Mouse (Mus musculus) adrenal gland, postnatal 4 days (tissue): ENCODE measurements at regions not wholly inside any gene's neighbourhood (a gene's known extent, or its start where the extent isn't known, plus 50 kb on each side); places are given as distances from the start of the nearest gene placed in this dataset.
"Not testable (repeated sequence)": the region's sequence is repeated elsewhere in the genome, so short reads cannot be mapped to it uniquely, and the experiment has no call there.

ENCODE experiments used
- DNase-seq, 2 experiments: peaks; one replicate each; pipeline ENCODE4 v3.0.0; 2021 to 2022; ENCODE audit warnings: low spot score in 2 of 2, mixed read lengths in 2 of 2

DNA sequence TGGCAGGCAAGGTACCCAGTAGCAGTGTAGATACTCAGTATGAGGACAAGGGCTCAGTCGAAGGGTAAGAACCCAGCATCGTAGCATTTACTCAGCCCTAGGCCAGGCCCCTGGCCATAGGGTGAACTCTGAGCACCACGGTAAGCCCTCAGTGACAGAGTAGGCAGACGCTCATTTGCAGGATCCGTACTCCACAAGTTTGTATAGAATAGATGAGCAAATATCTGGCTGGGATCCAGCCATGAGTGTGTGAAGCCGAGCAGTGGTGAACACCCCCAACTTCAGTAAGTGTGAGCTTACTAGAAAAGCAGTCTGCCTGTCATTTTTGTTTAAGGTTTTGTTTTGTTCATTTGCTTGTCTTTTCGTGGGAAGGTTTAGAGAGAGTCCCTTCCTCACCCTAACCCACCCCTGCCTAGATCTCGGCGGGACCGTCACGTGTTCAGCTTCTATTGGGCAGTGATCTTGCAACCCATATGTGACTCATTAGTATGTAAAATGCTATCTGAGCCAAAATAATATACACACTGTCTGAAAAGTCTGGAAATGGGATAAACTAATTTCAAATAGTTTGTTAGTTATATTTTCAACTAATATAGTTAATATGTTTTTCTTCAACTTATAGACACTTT lies 76.3 kb downstream of the Gm5447 start:
- no peak for DNase-seq

DNA sequence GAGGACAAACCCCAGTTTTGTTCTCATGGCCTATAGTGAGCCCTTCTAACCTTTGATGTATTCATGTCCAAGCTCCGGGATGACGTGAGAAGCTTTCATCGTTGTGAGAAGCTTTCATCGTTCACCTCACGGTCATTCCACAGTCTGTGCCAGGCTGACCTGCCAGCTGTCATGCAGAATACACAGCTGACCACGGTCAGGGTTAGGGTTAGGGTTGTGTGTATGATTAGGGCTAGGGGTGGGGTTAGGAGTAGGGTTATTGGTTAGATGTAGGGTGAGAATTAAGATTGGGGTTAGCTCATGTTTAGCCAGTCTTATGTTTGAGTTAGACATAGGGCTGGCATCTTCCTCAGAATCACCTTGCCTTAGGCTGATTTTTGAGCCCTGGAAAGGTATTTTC lies 77.6 kb downstream of the Gm5447 start:
- DNase-seq, result not testable (repeated sequence)

DNA sequence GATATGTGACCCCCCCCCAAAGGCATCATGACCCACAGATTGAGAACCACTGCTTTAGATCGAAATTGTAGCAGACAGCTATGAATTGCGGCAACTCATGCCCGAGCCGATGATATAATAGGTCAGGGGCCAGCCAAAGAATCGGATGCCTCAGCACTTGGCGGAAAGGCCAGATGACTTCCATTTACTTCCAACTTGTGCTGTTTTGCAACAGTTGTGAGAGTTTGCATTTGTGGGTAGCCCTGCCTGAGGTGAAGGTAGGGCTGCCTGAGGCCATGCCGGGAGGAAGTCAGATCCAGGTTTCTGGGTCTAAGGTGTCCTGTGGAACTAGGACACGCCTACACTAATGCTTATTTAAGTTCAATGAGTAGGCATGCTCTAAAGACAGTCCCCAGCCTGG lies 80.4 kb downstream of the Gm5447 start:
- DNase-seq, result no peak

DNA sequence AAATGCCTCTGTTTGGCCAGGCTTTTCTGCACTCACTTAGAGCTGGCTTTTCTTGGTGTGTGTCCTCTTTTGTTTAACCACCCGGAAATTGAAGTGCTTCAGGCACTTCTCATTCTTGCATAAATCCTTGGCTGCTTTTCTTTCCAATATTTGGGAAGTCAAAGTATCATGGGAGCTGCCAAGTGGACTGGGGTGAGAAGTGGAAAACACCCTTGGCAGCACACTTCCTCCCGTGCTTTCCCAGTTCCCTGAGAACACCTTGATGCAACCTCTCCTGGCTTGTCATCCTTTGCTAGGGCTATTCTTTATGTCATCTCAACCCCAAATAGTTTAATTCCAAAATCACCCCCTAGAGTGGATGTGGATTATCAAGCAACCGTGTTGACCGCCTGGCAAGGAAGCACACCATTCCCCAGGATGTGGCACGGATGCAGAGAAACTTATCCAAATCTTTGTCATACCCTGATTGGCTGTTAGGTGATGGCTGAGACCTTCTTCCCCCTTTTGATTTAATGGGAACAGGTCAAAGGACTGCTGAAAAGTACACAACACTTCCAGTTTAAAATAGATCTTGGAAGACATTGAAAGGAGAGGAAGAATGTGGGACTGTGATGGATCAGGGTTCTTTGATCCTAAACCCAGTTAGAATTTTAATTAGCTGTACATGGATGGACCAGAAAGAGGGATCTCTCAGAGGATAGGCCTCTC lies 81.5 kb downstream of the Gm5447 start:
- DNase-seq, result no peak

DNA sequence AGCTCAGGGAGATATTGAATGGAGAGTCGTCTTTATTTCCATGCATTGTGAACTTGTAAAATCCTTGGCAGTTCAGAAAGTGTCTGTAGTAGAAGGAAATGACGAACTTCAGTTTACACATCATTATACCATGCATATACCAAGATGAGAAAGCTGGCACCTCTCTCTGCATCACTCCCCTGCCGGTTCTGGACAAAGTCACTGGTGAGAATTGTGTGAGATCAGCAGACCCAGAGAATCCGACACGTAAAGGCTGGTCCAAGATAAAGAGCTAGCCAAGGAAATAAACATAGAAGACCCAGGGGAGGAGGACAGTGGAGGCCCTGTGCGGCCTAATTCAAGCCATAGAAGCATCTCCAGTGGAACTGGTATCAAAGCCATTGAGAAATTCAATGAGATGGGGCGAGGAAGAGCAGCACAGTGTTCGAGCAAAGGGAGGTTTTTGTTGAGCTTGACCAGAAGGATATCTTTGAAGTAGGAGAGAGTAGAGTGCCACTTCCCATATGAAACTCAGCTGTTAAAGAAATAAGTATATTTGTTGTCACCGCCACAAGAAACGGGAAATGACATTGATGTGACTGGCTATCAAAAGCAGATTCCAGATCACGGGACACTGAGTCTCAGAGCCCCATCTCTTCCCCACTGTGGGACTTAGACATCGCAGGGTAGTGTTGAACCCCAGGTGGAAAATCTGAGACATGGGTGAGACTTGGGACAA lies 82.3 kb downstream of the Gm5447 start:
- no peak for DNase-seq

DNA sequence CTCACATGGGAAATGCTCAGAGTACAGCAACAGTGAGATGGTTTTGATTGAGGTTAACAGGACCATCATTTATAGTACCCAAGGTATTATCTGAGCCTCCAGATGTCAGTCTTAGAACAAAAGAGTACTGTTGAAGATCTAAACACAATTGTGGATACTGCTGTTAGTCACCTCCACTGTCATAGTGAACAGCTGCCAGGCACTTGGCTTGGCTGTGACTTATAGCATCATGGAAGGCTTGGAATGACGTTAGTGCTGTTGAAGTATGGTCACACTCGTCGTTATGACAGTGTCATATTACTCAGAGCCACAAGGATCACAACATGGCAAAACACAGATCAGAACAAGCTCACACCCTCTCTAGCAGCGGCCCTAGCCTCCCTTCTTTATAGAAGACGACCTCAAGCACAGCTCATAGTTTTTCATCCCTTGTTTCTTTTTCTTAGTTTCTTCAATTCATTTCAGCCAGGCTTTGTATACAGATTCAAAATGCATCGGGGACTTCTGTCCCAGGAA lies 87.0 kb downstream of the Gm5447 start:
- no peak for DNase-seq

DNA sequence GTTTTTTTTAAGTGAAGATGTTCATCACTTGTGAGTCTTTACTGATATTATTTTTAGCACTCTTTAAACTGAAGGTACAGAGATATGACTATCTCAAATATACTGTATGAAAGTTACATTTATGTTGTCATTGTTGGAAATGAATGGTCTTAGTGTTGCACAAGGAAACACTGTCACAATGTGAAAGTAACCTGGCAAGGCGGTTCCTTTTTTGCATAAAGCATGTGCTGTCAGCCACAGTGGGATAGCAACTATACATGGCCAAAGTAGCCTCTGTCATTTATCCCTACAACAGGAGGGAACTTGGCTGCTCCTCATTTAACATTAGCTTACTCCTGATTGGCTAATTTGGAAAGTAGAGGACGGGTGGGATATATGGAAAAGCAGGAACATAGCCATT lies 94.3 kb downstream of the Gm5447 start:
- no peak for DNase-seq

DNA sequence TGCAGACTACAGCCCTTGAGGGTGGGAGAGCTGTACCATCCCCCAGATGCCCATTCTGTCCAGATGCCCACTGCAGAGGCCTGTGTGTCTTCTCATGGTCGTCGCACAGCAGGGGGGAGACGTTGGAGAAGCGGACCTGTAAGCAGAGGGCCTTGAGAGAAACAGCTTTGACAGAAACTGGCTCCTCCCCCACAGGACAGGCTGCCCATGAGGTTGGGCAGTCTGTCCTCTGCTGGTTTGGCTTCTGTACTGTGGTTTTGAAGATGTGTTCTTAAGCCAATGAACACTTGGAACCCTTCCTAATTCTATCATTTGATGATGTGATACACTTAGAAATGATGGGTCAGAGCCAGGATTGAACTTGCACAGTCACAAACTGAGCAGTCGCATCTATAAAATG lies 102.5 kb downstream of the Gm5447 start:
- DNase-seq, result no peak

DNA sequence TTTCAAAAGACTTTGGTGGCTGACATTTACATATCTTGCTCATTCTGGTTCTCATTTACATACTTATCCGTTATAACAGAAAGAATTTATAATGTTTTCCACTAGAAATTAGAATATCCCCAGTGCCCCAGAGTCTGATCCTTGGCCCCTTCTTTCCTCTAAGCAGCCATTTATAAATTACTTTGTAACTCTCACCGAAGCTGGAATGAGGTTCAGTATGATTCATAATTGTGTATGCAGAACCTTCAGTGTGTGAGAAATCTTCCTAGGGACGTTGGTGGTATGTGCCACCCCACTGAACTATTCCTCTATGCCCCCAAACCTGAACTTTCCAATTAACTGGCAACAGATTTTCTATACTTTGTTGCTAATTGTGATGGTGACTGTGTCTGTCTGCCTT lies 104.7 kb downstream of the Gm5447 start:
- DNase-seq, result no peak

DNA sequence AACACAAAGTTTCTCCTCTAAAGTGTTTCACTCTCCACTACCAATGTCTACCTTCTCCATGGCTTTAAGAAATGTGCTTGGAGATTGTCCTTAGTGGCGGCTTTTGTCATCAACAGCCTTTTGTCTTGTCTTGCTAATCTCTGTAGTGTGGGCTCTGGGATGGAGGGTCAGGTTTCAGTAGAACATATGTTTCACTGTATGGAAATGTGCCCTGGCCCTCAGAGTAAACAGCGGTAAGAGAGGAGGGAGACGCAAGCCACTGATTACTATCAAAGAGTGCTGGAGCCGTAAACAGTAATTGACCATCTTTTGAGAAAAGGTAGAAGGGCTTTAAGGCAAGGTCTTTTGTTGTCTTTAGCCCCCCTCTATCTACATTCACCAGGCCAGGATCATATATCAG lies 106.2 kb downstream of the Gm5447 start:
- DNase-seq, result no peak

DNA sequence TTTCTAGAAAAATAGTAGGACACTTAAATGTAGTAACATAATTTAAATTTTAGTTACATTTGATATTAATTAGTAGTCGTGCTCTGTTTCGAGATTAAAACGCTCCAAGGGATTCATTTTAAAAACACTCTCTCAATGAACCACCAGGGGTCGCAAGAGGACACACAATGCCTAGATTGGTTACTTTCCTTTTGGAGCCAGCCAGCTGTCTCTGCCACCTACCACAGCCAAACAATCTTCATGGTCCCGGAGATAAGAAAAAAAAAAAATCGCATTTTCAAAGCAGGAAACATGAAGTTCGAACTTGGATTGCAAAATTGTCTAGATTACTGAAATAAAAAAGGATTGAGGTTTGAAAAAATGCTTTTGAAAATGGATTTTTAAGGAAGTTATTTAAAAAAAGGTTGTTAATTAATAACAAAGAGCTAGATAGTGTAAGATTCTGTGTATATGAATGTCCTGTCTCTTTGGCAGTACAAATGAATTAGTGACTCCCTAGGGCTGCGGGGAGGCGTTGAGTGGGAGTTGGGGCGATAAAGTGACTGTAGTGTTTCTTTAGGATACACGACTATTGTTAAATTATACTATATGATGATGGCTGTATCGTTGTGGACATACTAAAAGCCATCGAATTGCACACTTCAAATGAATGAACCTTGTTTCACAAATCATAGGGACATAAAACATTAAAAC lies 108.6 kb downstream of the Gm5447 start:
- DNase-seq, result peak in 1 of 2 experiments; percentile 25

DNA sequence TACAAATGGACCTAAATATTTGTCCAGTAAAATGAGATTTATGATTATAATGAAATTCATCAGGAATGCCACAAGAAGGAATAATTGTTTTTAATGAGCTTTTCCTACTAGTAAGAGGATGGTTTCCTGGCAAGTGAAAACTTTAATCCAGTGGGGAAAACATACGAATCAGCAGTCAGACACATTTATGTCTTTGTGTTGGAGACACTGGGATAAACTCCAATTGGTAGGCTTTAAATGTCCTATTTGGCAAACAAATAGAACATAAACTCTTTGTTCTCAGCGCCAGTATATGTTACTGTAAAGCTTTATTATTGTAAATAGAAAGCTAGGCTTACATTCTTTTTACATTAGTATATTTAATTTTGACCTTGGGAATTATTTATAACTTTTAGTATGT lies 127.0 kb downstream of the Gm5447 start:
- DNase-seq, result no peak

DNA sequence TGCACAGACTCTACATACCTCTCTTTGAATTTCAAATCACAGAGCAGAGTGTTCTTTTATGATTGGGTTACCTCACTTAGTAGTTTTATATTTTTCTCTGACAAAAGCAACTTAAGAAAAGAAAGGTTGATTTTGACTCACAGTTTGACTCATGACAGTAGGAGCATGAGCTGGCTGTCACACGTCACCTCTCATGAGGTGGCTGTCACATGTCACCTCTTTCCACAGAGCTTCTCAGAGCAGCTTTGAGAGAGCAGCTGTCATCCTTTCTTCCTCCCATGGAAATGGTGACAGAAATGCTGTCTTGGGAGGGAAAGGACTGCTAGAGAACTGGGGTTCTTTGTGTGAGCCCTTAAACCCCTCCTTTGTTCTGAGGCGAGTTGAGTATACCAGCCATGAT lies 133.4 kb downstream of the Gm5447 start:
- DNase-seq, result no peak

DNA sequence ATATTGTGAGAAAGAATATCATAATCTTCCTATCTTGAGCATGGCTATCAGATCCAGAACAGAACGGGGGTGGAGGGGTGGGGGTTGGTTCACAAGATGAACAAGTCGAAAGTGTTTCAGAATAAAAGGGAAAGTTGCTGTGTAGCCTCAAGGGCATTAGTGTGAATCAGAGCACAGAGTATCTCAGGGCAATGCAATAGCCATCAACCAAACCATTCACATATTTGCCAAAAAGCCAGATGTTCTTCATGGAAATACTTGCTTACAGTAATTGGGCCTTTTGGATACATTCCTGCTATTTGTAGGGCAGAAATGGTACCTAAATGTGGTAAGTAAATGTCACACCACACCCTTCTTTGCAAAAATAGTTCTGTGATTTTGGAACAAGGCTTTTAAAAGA lies 135.2 kb downstream of the Gm5447 start:
- DNase-seq, result no peak

DNA sequence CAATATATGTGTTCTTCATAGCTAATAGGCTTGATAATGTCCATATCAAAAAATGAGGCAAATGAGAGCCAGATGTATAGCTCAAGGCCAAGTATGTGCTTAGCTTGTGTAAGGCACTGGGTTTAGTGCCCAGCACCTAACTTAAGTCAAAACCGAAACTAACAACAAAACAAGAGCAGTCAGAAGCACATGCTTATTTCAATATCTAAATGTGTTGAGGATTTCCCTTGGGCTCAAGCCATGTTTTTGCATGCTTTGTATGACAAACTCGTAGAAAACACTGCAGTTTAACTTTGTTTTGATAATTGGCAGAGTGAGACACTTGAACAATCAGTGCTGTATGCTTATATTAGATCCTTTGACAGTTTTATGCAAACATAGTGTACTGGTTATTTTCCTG lies 148.7 kb downstream of the Gm5447 start:
- DNase-seq, result no peak

DNA sequence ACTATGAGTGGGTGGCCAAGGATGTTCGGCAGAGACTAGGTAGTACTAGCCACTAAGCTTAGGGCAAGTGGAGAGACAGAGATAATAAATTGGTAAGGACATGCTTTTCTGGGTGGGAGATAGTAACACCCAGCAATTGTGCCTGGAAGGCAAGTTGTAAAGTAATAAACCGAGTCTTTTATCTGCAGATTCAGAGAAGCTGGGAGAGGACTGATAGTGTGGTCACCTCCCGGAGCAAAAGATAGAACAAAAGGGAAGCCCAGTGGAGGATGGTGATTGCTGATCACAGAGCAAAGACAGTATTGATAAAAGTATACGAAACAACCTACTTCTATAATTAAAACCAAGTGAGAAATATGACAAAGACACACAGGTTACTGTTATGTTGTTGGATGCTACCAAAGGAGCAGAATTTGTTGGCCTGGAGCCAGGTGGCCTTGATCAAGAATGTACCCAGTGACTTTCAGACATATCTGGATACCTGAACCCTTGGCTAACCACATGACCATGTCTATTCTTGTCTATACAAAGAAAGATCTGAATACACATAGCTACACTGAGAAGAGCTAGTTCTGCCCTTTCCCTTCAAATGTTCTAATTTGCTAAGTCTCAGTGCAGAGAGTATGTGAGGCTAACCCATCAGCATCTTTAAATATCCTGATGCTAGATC lies 150.7 kb downstream of the Gm5447 start:
- DNase-seq, result no peak

DNA sequence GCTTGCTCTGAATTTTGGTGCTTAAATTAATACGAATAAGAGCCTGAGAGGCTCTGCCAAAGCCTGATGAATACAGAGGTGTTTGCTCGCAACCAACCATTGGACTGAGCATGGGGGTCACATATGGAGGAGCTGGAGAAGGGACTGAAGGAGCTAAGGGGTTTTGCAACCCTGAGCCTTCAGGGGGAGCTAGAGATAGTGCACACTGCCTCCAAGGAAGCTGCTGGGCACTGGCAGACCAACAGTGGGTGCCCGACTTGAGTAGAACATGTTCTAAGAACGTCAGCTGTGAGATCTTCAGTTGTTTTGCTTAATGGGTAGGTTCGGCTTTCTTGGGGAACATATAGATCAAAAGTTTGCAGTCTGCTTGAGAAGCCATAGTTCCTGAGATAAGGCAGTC lies 158.5 kb downstream of the Gm5447 start:
- DNase-seq, result no peak

DNA sequence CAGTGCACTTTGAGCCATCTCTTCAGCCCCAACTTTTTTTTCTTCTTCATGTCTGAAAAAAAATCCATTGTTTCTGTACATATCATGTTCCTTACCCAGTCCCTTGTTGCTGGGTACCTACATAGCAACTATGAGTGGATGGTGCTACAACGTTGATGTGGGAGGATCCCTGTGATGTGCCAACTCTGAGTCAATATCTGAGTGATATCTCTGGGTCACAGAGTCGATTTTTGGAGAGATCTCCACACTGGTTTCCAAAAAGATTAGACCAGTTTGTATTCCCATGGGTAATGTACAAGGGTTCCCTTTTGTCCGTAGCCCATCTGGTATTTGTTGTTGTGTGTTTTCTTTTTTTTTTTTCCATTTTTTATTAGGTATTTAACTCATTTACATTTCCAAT lies 165.7 kb downstream of the Gm5447 start:
- DNase-seq, result no peak

DNA sequence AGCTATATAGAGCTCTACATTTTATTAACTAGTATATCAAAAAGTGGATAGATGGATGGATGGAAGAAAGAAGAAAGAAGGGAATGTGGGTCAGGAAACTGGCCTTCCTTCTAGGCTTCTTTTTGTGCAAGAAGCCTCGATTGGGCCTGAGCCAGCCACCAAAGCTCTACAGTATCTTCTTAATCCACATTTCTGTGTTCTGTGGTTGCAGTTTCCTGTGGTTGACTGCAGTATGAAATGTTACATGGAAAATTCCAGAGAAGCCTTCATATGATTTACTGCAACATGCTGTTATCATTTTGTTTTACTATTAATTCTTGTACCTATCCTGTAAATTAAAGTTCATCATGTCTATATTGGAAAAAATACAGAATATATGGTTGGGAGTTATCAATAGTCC lies 173.3 kb downstream of the Gm5447 start:
- no peak for DNase-seq

DNA sequence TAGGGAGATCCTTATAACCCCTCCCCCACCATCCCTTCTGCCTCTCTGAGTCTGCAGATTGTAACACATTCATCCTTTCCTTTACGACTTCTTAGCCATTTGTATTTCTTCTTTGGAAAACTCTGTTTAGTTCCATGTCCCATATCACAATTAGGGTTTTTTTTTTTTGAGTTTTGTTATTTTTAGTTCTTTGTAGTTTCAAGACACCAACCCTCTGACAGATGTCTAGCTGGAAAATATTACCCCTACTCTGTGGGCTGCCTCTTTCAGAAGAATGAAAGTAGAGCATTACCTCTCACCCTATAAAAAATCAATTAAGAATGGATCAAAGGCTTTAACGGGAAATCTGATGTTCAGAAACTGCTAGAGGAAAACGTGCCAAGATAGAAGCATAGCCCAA lies 180.1 kb downstream of the Gm5447 start:
- DNase-seq, result no peak

DNA sequence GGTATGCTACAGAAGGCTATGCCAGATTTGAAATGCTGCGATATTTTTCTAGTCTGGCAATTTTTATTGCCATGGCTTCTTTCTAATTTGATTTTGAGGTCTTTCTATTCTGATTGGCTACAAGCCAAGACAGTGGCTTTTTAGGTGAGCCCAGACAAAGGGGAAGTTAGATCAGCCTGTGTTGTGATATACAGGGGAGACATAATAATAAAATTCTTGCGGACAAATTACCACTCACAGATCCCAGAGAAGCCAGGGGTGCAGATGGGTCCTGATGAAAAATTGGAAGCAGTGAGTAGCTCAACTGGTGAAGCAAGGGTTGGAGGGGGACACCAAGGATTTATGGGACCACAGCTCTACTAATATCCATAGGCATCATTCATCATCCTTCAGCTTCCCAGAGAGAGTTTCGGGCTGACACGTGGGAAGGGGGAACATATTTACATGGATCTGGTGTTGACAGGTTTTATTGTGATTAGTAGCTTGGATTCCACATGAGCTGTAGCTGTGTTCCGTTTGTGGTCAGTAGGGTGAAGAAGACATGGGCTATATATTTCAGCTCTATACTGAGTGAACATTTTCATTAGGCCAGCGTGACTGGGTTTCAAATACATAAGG lies 190.0 kb downstream of the Gm5447 start:
- DNase-seq, result no peak
